27 mouse cellular contexts compared by ENCODE assay signal in genomic region chr7:112509107-112509506, GRCm38 (mm10).
DNase-seq lines count a peak whose midpoint lies in the region; ATAC-seq lines count a peak whose summit lies in the region.
"Had no signal": no experiment of that assay in that cellular context is flagged by ENCODE, and none has a peak within 500 bp of the region (broad histone marks: within the 10 kb centered on the region; RNA-seq: fewer than 3 reads in every experiment).

No protein-coding gene starts in this region.

- H3K9me3 ChIP-seq in forebrain, embryonic 10.5 days, result no peaks in the 10 kb centered on the region
- H3K9me3 ChIP-seq in forebrain, embryonic 13.5 days (replicated peaks), result no peaks in the 10 kb centered on the region
- no peaks in the 10 kb centered on the region for H3K9me3 ChIP-seq in kidney, embryonic 16.5 days (ENCODE audit: low read length)
- H3K9me3 ChIP-seq in embryonic facial prominence, embryonic 10.5 days, result no peaks in the 10 kb centered on the region
- H3K9me3 ChIP-seq in stomach, embryonic 14.5 days (ENCODE audit: control insufficient read depth, low read depth, low read length), result no peaks in the 10 kb centered on the region
- H3K9me3 ChIP-seq: heart, embryonic 12.5 days; hindbrain, embryonic 15.5 days; limb, embryonic 13.5 days; liver, embryonic 12.5 days; midbrain, embryonic 13.5 days; neural tube, embryonic 12.5 days had no signal

- no peak overlapping the region for H3K9ac ChIP-seq in forebrain, embryonic 13.5 days
- no peak overlapping the region for H3K9ac ChIP-seq in kidney, embryonic 16.5 days (replicated peaks; ENCODE audit: low read length)
- H3K9ac ChIP-seq in stomach, embryonic 14.5 days (replicated peaks; ENCODE audit: low read depth, low read length), result no peak overlapping the region
- H3K9ac ChIP-seq: heart, embryonic 12.5 days; hindbrain, embryonic 15.5 days; limb, embryonic 13.5 days; liver, embryonic 12.5 days; midbrain, embryonic 13.5 days; neural tube, embryonic 12.5 days had no signal

- no peak overlapping the region for H3K4me2 ChIP-seq in forebrain, embryonic 13.5 days
- no peak overlapping the region for H3K4me2 ChIP-seq in kidney, embryonic 16.5 days (replicated peaks; ENCODE audit: low read depth, low read length)
- no peak overlapping the region for H3K4me2 ChIP-seq in stomach, embryonic 14.5 days (replicated peaks; ENCODE audit: low read depth, low read length)
- H3K4me2 ChIP-seq: heart, embryonic 12.5 days; hindbrain, embryonic 15.5 days; limb, embryonic 13.5 days; liver, embryonic 12.5 days; midbrain, embryonic 13.5 days; neural tube, embryonic 12.5 days had no signal

- no peak overlapping the region for H3K4me3 ChIP-seq in forebrain, embryonic 10.5 days
- no peak overlapping the region for H3K4me3 ChIP-seq in forebrain, embryonic 13.5 days
- no peak overlapping the region for H3K4me3 ChIP-seq in kidney, embryonic 16.5 days (ENCODE audit: low read length)
- H3K4me3 ChIP-seq in embryonic facial prominence, embryonic 10.5 days, result no peak overlapping the region
- no peak overlapping the region for H3K4me3 ChIP-seq in stomach, embryonic 14.5 days (ENCODE audit: low read depth, low read length)
- H3K4me3 ChIP-seq: heart, embryonic 12.5 days; hindbrain, embryonic 15.5 days; layer of hippocampus, adult 2 months; limb, embryonic 13.5 days; liver, embryonic 12.5 days; midbrain, embryonic 13.5 days; neural tube, embryonic 12.5 days had no signal

- H3K27ac ChIP-seq in forebrain, embryonic 10.5 days, result peak overlapping the region; percentile 57
- H3K27ac ChIP-seq in forebrain, embryonic 13.5 days, result no peak overlapping the region
- H3K27ac ChIP-seq in kidney, embryonic 16.5 days (ENCODE audit: low read length), result 0 out of 2 replicates have a peak overlapping the region, but pooled peaks have one; percentile 45
- peak overlapping the region; percentile 63; the same call in 1 of the 2 replicates for H3K27ac ChIP-seq in embryonic facial prominence, embryonic 10.5 days (replicated peaks)
- H3K27ac ChIP-seq in stomach, embryonic 14.5 days (ENCODE audit: low read length), result peak overlapping the region; percentile 70; the same call in 1 of the 2 replicates
- H3K27ac ChIP-seq: hindbrain, embryonic 15.5 days; layer of hippocampus, adult 2 months; limb, embryonic 13.5 days; liver, embryonic 12.5 days; midbrain, embryonic 13.5 days; neural tube, embryonic 12.5 days had no signal

- intact Hi-C loops in left cerebral cortex, postnatal 36 days (cut with DNase I), result no loop called here

- ATAC-seq in forebrain, embryonic 13.5 days, result no peak
- no peak for ATAC-seq in kidney, embryonic 16.5 days (ENCODE audit: low FRiP score, low TSS enrichment)
- ATAC-seq in stomach, embryonic 14.5 days (ENCODE audit: insufficient number of reproducible peaks, insufficient read depth, low FRiP score, low read depth), result no peak
- ATAC-seq: activated CD4-positive, CD25-positive, alpha-beta regulatory T cell, adult 4 months; forebrain, embryonic 16.5 days; liver, embryonic 12.5 days; midbrain, embryonic 13.5 days had no signal

- no peak for DNase-seq in forebrain, embryonic 10.5 days (ENCODE audit: extremely low spot score, low spot score)
- no peak for DNase-seq in kidney, adult 9 months
- DNase-seq in embryonic facial prominence, embryonic 10.5 days (ENCODE audit: low spot score), result no peak
- DNase-seq in kidney, adult 18-20 months, result no peak
- no peak for DNase-seq in left cerebral cortex, postnatal 36 days (ENCODE audit: low spot score in 2 of 2)
- DNase-seq: adrenal gland, adult 8-10 months; cerebellum, adult 2 months; cerebellum, postnatal 36 days; embryo, embryonic 11 days; gastrocnemius, postnatal 10 days; kidney, adult 2 months; kidney, postnatal 14 days; layer of hippocampus, postnatal 36 days; right cerebral cortex, postnatal 14 days; thymus, postnatal 4 days had no signal

- peaks cover 50% of the 10 kb centered on the region for H3K4me1 ChIP-seq in forebrain, embryonic 10.5 days
- H3K4me1 ChIP-seq in forebrain, embryonic 13.5 days, result peaks cover 16% of the 10 kb centered on the region
- peaks cover 46% of the 10 kb centered on the region for H3K4me1 ChIP-seq in kidney, embryonic 16.5 days (ENCODE audit: insufficient read depth, low read length)
- peaks cover 54% of the 10 kb centered on the region for H3K4me1 ChIP-seq in embryonic facial prominence, embryonic 10.5 days
- H3K4me1 ChIP-seq in stomach, embryonic 14.5 days (ENCODE audit: control insufficient read depth, insufficient read depth, low read length), result peaks cover 50% of the 10 kb centered on the region

- no peaks in the 10 kb centered on the region for H3K36me3 ChIP-seq in forebrain, embryonic 10.5 days (replicated peaks)
- no peaks in the 10 kb centered on the region for H3K36me3 ChIP-seq in forebrain, embryonic 13.5 days (ENCODE audit: poor library complexity, severe bottlenecking)
- no peaks in the 10 kb centered on the region for H3K36me3 ChIP-seq in kidney, embryonic 16.5 days (ENCODE audit: insufficient read depth, low read length)
- H3K36me3 ChIP-seq in embryonic facial prominence, embryonic 10.5 days (replicated peaks), result no peaks in the 10 kb centered on the region
- H3K36me3 ChIP-seq in stomach, embryonic 14.5 days (ENCODE audit: control insufficient read depth, insufficient read depth, low read length), result no peaks in the 10 kb centered on the region
- H3K36me3 ChIP-seq: heart, embryonic 12.5 days; hindbrain, embryonic 15.5 days; limb, embryonic 13.5 days; liver, embryonic 12.5 days; midbrain, embryonic 13.5 days; neural tube, embryonic 12.5 days had no signal

- 92% methylated on average over 8 of the region's 8 CpGs for WGBS in forebrain, embryonic 10.5 days
- 86% methylated on average over 8 of the region's 8 CpGs for whole genome bisulfite sequencing in forebrain, embryonic 13.5 days
- whole genome bisulfite sequencing in kidney, embryonic 16.5 days, result 70% methylated on average over 8 of the region's 8 CpGs
- WGBS in embryonic facial prominence, embryonic 10.5 days, result 80% methylated on average over 8 of the region's 8 CpGs
- WGBS in stomach, embryonic 14.5 days, result 47% methylated on average over 8 of the region's 8 CpGs

- H3K27me3 ChIP-seq in forebrain, embryonic 10.5 days (ENCODE audit: poor library complexity, severe bottlenecking), result 0 out of 2 replicates have a peak, but pooled peaks cover 5% of the 10 kb centered on the region
- H3K27me3 ChIP-seq in forebrain, embryonic 13.5 days, result no peaks in the 10 kb centered on the region; the same call in 1 of the 2 replicates
- H3K27me3 ChIP-seq in kidney, embryonic 16.5 days (ENCODE audit: insufficient read depth, low read length), result no peaks in the 10 kb centered on the region
- no peaks in the 10 kb centered on the region for H3K27me3 ChIP-seq in embryonic facial prominence, embryonic 10.5 days (replicated peaks; ENCODE audit: low read depth, poor library complexity, severe bottlenecking)
- H3K27me3 ChIP-seq in stomach, embryonic 14.5 days (ENCODE audit: control insufficient read depth, insufficient read depth, low read length), result no peaks in the 10 kb centered on the region
- H3K27me3 ChIP-seq: heart, embryonic 12.5 days; hindbrain, embryonic 15.5 days; liver, embryonic 12.5 days; midbrain, embryonic 13.5 days; neural tube, embryonic 12.5 days had no signal
